Mouse (Mus musculus) erythroblast, embryonic 14.5 days (primary cell): ENCODE measurements around the gene Araf. TPM values are rescaled to one million over a fixed set of nuclear protein-coding genes. Genes with fewer than 3 reads are reported as not detected.

Experiments
- H3K27me3 ChIP-seq: 2 replicates; pipeline ENCODE4 v1.6.1; 2012; ENCODE audit warnings: inconsistent platforms; ENCODE audit not compliant: control insufficient read depth
- H3K36me3 ChIP-seq: 2 replicates; pipeline ENCODE4 v1.6.1; 2012; ENCODE audit warnings: mild to moderate bottlenecking, inconsistent platforms; ENCODE audit not compliant: control insufficient read depth
- H3K4me1 ChIP-seq: 2 replicates; pipeline ENCODE4 v1.6.1; 2012; ENCODE audit warnings: inconsistent platforms; ENCODE audit not compliant: control insufficient read depth
- H3K4me3 ChIP-seq: replicated peaks from 2 replicates; pipeline ENCODE3; 2012; ENCODE audit warnings: moderate library complexity, mild to moderate bottlenecking, inconsistent platforms
- H3K9me3 ChIP-seq: 2 replicates; pipeline ENCODE4 v1.6.1; 2012; ENCODE audit warnings: low read length, inconsistent platforms, mixed read lengths; ENCODE audit not compliant: control insufficient read depth
- GATA1 ChIP-seq: IDR thresholded peaks from 2 replicates; pipeline ENCODE4 v1.6.1; 2012; ENCODE audit warnings: low read length, inconsistent platforms, mixed read lengths
- TAL1 ChIP-seq: IDR thresholded peaks from 3 replicates; pipeline ENCODE4 v1.6.1; 2012; ENCODE audit warnings: low read length, inconsistent platforms, mixed read lengths
- polyA plus RNA-seq: library from polyadenylated mRNA; stranded (reverse); fragments of >175 nt; gene quantifications from 2 replicates; pipeline ENCODE4 v1.2.3, GENCODE M21; 2012

The Araf gene
- polyA plus RNA-seq, 1 experiment, result 1.1 TPM

DNA sequence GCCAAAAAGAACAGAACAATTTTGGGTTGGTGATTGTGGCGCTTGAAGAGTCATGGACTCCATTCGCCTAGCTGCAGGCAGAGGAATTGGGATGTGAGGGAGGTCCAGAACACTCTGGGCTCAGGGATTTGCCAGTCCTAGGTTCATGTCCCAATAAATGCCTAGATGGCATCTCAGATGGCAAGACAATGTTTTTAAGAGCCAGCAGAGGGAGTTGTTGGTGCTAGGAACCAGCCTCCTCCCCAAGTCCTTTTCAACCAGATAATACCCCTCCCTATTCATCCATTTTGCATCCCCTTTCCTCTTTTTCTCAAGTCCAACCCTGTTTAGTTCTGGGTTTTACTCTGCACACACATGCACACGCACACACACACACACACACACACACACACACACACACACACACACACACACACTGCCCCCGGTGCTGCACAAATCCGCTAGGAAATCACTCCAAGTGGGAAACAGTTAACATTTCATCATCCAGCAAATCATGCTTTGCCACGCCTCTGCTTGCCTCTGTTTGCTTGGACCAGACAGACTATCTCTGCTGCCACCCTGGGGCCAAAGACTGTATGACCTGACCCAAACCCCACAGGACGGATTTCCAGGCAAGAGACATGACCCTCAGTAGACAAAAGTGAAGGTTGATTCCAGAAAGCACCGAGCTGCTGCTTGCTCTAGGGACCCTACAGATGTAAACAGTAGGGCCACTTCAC is 22.3 kb downstream of the Araf start:
- no peaks in the 10 kb centered on the region for H3K27me3 ChIP-seq
- H3K36me3 ChIP-seq, result no peaks in the 10 kb centered on the region
- no peaks in the 10 kb centered on the region for H3K9me3 ChIP-seq
- H3K4me1 ChIP-seq, result peaks cover 9% of the 10 kb centered on the region
- TF ChIP-seq TAL1 (no peak), GATA1 (no peak)
- H3K4me3 ChIP-seq, result peak overlapping the region; percentile 18

DNA sequence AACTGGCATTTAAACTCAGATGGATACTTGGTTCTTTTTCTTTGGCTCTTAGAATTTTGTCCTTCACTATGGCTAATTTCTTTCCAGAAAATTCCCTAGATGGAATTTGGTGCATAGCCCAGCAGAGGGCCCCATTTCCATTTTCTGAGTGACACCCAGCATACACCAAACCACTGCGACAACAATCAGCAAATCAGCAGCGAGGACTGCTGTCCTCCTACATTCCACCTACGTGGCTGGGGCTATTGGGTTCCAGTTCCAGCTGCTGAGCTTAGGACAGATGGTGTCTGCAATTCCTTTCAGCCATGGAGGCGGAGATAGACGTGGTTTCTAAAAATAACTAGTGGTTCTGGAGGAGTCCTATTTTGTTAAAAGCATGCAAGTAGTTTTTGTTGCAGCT is 31.3 kb downstream of the Araf start:
- TF ChIP-seq TAL1, result no peak
- no peak for TF ChIP-seq GATA1
- no peaks in the 10 kb centered on the region for H3K9me3 ChIP-seq
- H3K4me3 ChIP-seq, result no peak overlapping the region
- no peaks in the 10 kb centered on the region for H3K27me3 ChIP-seq
- no peaks in the 10 kb centered on the region for H3K36me3 ChIP-seq
- no peaks in the 10 kb centered on the region for H3K4me1 ChIP-seq

DNA sequence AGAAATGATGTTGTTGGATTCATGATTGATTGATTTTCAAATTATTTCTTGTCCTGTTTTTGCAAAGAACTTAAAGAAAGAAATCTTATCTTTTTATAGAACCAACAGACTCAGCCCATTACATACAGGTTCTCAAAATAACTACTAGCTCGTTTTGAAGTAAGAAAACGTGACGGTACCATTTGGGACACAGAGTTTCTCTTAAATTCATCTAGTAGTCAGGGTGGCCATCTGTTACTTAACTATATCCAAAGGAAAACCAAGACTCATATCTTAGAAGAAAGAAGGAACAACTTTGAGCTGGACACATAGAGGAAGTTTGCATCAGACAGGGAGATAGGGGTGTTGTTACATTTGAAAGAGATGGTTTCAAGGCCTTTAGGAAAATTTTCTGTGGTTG is 49.6 kb downstream of the Araf start:
- H3K9me3 ChIP-seq, result no peaks in the 10 kb centered on the region; the same call in 1 of the 2 replicates
- H3K4me1 ChIP-seq, result peaks cover 21% of the 10 kb centered on the region
- no peaks in the 10 kb centered on the region for H3K27me3 ChIP-seq
- TF ChIP-seq TAL1 (no peak), GATA1 (no peak)
- H3K36me3 ChIP-seq, result peaks cover 24% of the 10 kb centered on the region
- H3K4me3 ChIP-seq, result no peak overlapping the region

DNA sequence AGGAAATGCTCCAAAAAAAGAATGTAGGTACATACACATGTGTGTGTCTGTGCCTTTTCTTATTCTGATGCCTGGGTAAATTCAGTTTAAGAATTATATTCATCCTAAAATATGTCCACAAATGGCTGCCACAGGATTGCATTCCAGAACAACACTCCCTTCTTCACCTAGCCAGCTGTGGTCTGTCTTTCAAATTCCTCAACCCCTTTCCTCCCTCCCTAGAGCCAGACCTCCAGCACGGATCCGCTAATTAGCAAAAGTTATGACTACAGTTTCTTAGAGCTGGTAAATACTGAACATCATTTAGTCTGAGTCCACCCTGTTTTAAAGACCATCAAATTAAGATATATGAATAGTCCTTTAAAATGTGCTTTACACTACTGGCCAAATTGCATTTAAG is 50.2 kb downstream of the Araf start:
- Histone ChIP-seq H3K4me3 (peak overlapping the region; percentile 86), H3K9me3 (no peaks in the 10 kb centered on the region; the same call in 1 of the 2 replicates), H3K4me1 (peaks cover 21% of the 10 kb centered on the region), H3K27me3 (no peaks in the 10 kb centered on the region), H3K36me3 (peaks cover 25% of the 10 kb centered on the region)
- TF ChIP-seq GATA1 (no peak), TAL1 (no peak)

DNA sequence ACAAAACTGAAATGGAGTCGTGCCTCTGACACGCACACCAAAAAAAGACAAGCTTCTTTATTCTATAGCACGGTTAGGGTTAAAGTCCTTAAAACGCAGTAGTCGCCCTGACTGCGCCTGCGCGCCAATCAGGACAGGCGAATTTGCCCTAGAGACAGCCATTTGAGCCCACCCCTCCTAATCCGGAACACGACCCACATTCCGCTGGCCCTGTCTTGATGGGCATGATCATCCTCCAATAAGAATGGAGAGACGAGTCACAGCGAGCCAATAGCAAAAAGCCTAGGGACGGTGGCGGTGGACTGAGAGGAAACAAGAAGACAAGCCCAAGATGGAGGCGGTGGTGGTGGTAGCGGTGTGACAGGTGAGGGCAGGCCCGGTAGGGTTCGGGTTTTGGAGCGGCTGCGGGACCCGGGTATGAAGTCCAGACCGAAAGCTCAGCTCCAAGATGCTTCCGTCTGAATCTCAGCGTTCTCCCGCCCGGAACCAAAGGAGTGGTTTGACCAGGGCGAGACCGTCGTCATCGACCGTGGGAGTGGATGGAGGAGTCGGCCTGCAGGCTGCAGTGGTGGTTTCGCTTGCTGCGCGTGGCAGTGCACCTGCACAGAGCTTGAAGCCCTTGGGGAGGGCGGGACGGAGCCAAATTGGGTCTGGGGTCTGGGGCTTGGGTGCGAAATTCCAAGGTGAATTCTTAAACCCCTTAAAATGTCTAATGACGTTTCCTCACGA is 50.8 kb downstream of the Araf start:
- Histone ChIP-seq H3K36me3 (peaks cover 31% of the 10 kb centered on the region), H3K4me3 (peak overlapping the region; percentile 86), H3K4me1 (peaks cover 21% of the 10 kb centered on the region), H3K27me3 (no peaks in the 10 kb centered on the region), H3K9me3 (no peaks in the 10 kb centered on the region; the same call in 1 of the 2 replicates)
- TF ChIP-seq TAL1, result no peak
- no peak for TF ChIP-seq GATA1

DNA sequence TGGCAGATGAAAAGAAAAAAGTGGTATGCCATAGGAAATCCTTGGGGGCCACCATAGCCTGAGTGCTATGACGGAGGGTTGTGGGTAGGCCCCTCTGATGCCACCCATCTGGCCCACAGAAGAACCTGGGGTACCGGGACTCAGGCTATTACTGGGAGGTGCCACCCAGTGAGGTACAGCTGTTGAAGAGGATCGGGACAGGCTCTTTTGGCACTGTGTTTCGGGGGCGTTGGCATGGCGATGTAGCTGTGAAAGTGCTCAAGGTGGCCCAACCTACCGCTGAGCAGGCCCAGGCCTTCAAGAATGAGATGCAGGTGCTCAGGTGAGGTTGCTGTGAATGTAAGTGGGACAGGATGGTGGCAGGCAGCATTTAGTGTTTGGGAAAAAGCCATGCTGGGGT is 56.2 kb downstream of the Araf start:
- Histone ChIP-seq H3K9me3 (0 out of 2 replicates have a peak, but pooled peaks cover 2% of the 10 kb centered on the region), H3K36me3 (peaks cover 70% of the 10 kb centered on the region), H3K4me3 (no peak overlapping the region), H3K27me3 (no peaks in the 10 kb centered on the region), H3K4me1 (peaks cover 15% of the 10 kb centered on the region)
- no peak for TF ChIP-seq GATA1
- no peak for TF ChIP-seq TAL1

DNA sequence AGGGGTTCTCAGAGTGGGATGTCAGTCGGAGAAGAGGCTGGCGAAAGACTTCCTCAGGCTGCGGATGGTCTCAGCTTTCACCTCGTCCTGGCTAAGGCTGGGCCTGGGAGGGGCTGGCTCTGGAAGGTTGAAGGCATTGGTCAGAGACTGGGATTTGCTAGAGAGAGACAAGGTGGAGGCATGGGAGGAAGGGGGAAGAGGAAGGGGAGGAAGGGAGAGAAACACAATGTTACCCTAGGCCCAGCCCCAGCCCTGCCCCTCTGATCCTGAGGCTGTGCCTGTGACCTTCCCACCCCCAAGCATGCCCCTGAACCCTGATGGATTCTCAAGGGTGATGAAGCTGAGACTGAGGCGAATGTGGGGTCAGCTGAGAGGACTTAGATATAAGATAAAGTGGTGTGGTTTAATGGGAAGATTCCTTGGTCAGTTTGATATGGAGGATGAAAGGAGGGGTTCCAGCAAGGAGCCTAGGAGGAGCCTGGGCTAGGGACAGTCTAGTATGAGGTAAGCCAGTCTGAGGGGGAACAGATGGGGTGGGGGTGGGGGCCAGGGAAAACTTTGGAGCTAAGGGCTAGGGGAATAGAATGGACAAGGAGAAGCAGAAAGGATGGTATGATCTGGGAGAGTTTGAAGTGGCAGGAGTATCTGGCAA is 64.0 kb downstream of the Araf start:
- Histone ChIP-seq H3K36me3 (peaks cover 24% of the 10 kb centered on the region), H3K9me3 (0 out of 2 replicates have a peak, but pooled peaks cover 2% of the 10 kb centered on the region), H3K27me3 (no peaks in the 10 kb centered on the region), H3K4me3 (no peak overlapping the region), H3K4me1 (no peaks in the 10 kb centered on the region; the same call in 1 of the 2 replicates)
- TF ChIP-seq TAL1 (no peak), GATA1 (no peak)

DNA sequence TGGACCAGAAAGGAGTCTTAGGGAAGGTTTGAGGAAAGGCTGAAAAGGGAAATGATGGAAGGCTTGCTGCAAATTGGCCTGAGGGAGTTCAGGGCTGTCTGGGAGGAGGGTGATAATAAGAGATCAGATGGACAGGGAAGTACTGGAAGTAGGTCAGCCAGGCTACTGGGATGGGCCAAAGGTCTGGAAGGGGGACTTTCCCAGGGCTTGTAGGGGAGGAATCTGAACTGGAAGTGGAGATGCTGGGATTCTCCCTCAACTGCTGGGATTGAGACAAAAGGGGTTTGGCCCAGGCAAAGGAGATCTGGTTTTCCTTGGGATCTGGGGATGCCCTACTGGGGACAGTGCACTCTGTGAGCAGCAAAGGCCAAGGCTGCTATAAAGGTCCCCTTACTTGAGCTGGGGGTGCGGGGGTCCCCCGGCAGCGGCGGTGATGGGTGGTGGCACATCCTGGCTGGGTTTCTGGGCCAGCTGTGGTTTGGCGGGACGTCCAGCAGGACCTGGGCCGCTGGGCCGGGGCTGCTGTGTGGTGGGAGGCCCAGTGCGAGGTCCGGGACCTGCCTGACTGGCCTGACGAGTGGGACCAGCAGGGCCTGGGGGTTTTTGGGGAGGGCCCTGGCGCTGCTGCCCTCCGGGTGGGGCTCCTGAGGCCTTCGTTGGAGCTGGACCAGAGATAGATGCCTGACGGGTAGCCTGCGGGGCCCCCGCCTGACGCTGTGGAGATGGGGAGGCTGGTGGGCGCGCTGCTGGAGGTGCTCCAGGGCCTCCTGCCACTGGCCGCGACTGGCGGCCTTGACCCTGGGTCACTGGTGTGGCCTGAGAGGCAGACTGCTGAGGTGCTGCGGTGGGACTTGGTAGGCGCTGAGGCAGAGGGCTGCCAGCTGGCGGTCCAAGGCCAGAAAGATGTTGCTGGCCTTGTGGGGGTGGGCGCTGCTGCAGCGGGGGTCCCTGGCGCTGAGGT is 64.8 kb downstream of the Araf start:
- Histone ChIP-seq H3K4me3 (no peak overlapping the region), H3K36me3 (peaks cover 19% of the 10 kb centered on the region), H3K4me1 (no peaks in the 10 kb centered on the region; the same call in 1 of the 2 replicates), H3K27me3 (no peaks in the 10 kb centered on the region), H3K9me3 (0 out of 2 replicates have a peak, but pooled peaks cover 2% of the 10 kb centered on the region)
- no peak for TF ChIP-seq GATA1
